8 mouse cellular contexts compared by ENCODE assay signal in genomic region chr1:160933896-160934482, GRCm38 (mm10). TPM values are rescaled to one million over a fixed set of nuclear protein-coding genes. Genes with fewer than 3 reads are reported as not detected.
DNase-seq lines count a peak whose midpoint lies in the region; ATAC-seq lines count a peak whose summit lies in the region.

No protein-coding gene starts in this region.

- no peaks in the 10 kb centered on the region for H3K27me3 ChIP-seq in forebrain, embryonic 14.5 days (replicated peaks; ENCODE audit: control insufficient read depth, insufficient read depth, low read length)
- H3K27me3 ChIP-seq in forebrain, embryonic 11.5 days (ENCODE audit: control insufficient read depth, insufficient read depth, low read length) = no peaks in the 10 kb centered on the region
- H3K27me3 ChIP-seq in liver, embryonic 13.5 days = no peaks in the 10 kb centered on the region

- H3K27ac ChIP-seq in forebrain, embryonic 14.5 days (ENCODE audit: low read depth, low read length) = no peak overlapping the region
- H3K27ac ChIP-seq in forebrain, embryonic 11.5 days (ENCODE audit: low read depth, low read length) = no peak overlapping the region
- H3K27ac ChIP-seq in liver, embryonic 13.5 days = no peak overlapping the region

- H3K4me1 ChIP-seq in forebrain, embryonic 14.5 days (ENCODE audit: control insufficient read depth, insufficient read depth, low read length) = no peaks in the 10 kb centered on the region
- no peaks in the 10 kb centered on the region for H3K4me1 ChIP-seq in forebrain, embryonic 11.5 days (replicated peaks; ENCODE audit: control insufficient read depth, insufficient read depth, low read length)
- H3K4me1 ChIP-seq in liver, embryonic 13.5 days (replicated peaks) = 0 out of 2 replicates have a peak, but pooled peaks cover 3% of the 10 kb centered on the region

- WGBS in forebrain, embryonic 14.5 days = 58% methylated on average over 4 of the region's 4 CpGs
- 72% methylated on average over 4 of the region's 4 CpGs for WGBS in forebrain, embryonic 11.5 days
- WGBS in liver, embryonic 13.5 days (ENCODE audit: insufficient replicate concordance) = 77% methylated on average over 4 of the region's 4 CpGs

- no peak overlapping the region for H3K4me2 ChIP-seq in forebrain, embryonic 14.5 days (ENCODE audit: low read length)
- H3K4me2 ChIP-seq in forebrain, embryonic 11.5 days (ENCODE audit: low read depth, low read length, severe bottlenecking) = no peak overlapping the region
- no peak overlapping the region for H3K4me2 ChIP-seq in liver, embryonic 13.5 days

- peak; percentile 73 for DNase-seq in forebrain, embryonic 14.5 days (ENCODE audit: low spot score)
- no peak for DNase-seq in forebrain, embryonic 11.5 days (ENCODE audit: low spot score)
- DNase-seq in liver, embryonic 13.5 days = peak; percentile 3
- no peak for DNase-seq in liver
- DNase-seq in embryo, embryonic 10 days (ENCODE audit: low spot score) = peak; percentile 22
- DNase-seq in lung, postnatal 25 days (ENCODE audit: low spot score) = peak; percentile 25
- no peak for DNase-seq in right cerebral cortex, postnatal 4 days
- DNase-seq in urinary bladder, postnatal 25 days (ENCODE audit: low spot score) = no peak

- no peak overlapping the region for H3K9ac ChIP-seq in forebrain, embryonic 14.5 days (ENCODE audit: low read length)
- no peak overlapping the region for H3K9ac ChIP-seq in forebrain, embryonic 11.5 days (ENCODE audit: low read length)
- H3K9ac ChIP-seq in liver, embryonic 13.5 days = no peak overlapping the region

- ATAC-seq in forebrain, embryonic 14.5 days = peak; percentile 68; the same call in 1 of the 2 replicates
- no peak for ATAC-seq in forebrain, embryonic 11.5 days (replicated peaks; ENCODE audit: low FRiP score)
- ATAC-seq in liver, embryonic 13.5 days (ENCODE audit: low read depth) = no peak

- H3K9me3 ChIP-seq in forebrain, embryonic 14.5 days (replicated peaks; ENCODE audit: control insufficient read depth, low read length) = no peaks in the 10 kb centered on the region
- no peaks in the 10 kb centered on the region for H3K9me3 ChIP-seq in forebrain, embryonic 11.5 days (ENCODE audit: control insufficient read depth, low read length)
- H3K9me3 ChIP-seq in liver, embryonic 13.5 days (replicated peaks) = no peaks in the 10 kb centered on the region

- no peak overlapping the region for H3K4me3 ChIP-seq in forebrain, embryonic 14.5 days (ENCODE audit: low read depth, low read length)
- H3K4me3 ChIP-seq in forebrain, embryonic 11.5 days (ENCODE audit: low read depth, low read length) = no peak overlapping the region
- no peak overlapping the region for H3K4me3 ChIP-seq in liver, embryonic 13.5 days (replicated peaks)

- peaks cover 38% of the 10 kb centered on the region for H3K36me3 ChIP-seq in forebrain, embryonic 14.5 days (ENCODE audit: control insufficient read depth, insufficient read depth, low read length)
- H3K36me3 ChIP-seq in forebrain, embryonic 11.5 days (ENCODE audit: control insufficient read depth, insufficient read depth, low read length) = no peaks in the 10 kb centered on the region
- peaks cover 33% of the 10 kb centered on the region for H3K36me3 ChIP-seq in liver, embryonic 13.5 days

RNA-seq across cellular contexts. Expression of gene Rc3h1, which starts 27.8 kb away (rescaled TPM):
- 7.1 and 10.4 TPM in 2 replicates for polyA plus RNA-seq in forebrain, embryonic 14.5 days (2014; fragmentation: Nextera tagmentation; extraction: Ambion mirVana)
- polyA plus RNA-seq in forebrain, embryonic 11.5 days (2014; fragmentation: Nextera tagmentation; extraction: Ambion mirVana) = 7.8 and 9.0 TPM in 2 replicates
- polyA plus RNA-seq in liver, embryonic 13.5 days (2015; fragmentation: Nextera tagmentation; extraction: Ambion mirVana) = 3.8 and 4.3 TPM in 2 replicates

RNA-seq across cellular contexts. Expression of gene Serpinc1, which starts 44.4 kb away (rescaled TPM):
- polyA plus RNA-seq in forebrain, embryonic 14.5 days (2014; fragmentation: Nextera tagmentation; extraction: Ambion mirVana) = 1.1 and 1.9 TPM in 2 replicates
- polyA plus RNA-seq in forebrain, embryonic 11.5 days (2014; fragmentation: Nextera tagmentation; extraction: Ambion mirVana) = 1.5 and 2.1 TPM in 2 replicates
- polyA plus RNA-seq in liver, embryonic 13.5 days (2015; fragmentation: Nextera tagmentation; extraction: Ambion mirVana) = 326 and 385 TPM in 2 replicates

Comparison
In these comparisons a context has a peak if more than half of its experiments do, and no peak if none do; other contexts are left out.
1. DNase-seq: peak in forebrain, embryonic 14.5 days (single experiment), liver, embryonic 13.5 days (single experiment), embryo, embryonic 10 days (single experiment) and lung, postnatal 25 days (single experiment); none in forebrain, embryonic 11.5 days (single experiment), liver (single experiment), right cerebral cortex, postnatal 4 days (single experiment) and urinary bladder, postnatal 25 days (single experiment).
2. RNA of gene Serpinc1, which starts 44.4 kb away (polyA plus RNA-seq): 326 to 385 TPM in liver, embryonic 13.5 days; 1.5 to 2.1 TPM in forebrain, embryonic 11.5 days and 1.1 to 1.9 TPM in forebrain, embryonic 14.5 days; every median in the first group is over 100 times any median in the second.